Mouse (Mus musculus): ENCODE data around the gene Il12a. TPM values are rescaled to one million over a fixed set of nuclear protein-coding genes. Genes with fewer than 3 reads are reported as not detected.

Il12a gene
- polyA plus RNA-seq (2012; rRNA removed) = 3.8 and 8.0 TPM in 2 replicates

- H3K4me3 ChIP-seq (replicated peaks; ENCODE audit: extremely low read depth, low read depth, low read length) = no peak within 1 kb of the TSS
- no peak for DNase-seq
- peaks cover 2% of the 10 kb centered on the region for H3K4me1 ChIP-seq (ENCODE audit: control insufficient read depth, insufficient read depth, low read length)
- no peak for TF ChIP-seq CTCF (IDR thresholded peaks at IDR 0.05; ENCODE audit: insufficient read depth, low read length)
- WGBS = 92% methylated on average over 4 of the region's 4 CpGs
Observed at GRCm38 (mm10) chr3:68690344-68690743, at the start of gene Il12a. Gene Il12a (plus strand): TSS chr3:68690644.

GRCm38 (mm10) chr3:68642935-68643334 is 47.5 kb upstream of the Il12a start:
- DNase-seq = no peak
- H3K4me1 ChIP-seq (ENCODE audit: control insufficient read depth, insufficient read depth, low read length) = no peaks in the 10 kb centered on the region
- no peak for TF ChIP-seq CTCF (IDR thresholded peaks at IDR 0.05; ENCODE audit: insufficient read depth, low read length)
- TF ChIP-seq POLR2A (IDR thresholded peaks at IDR 0.05; ENCODE audit: borderline replicate concordance, extremely low read depth, low read depth, low read length) = no peak
- WGBS = 52% methylated on average over 7 of the region's 7 CpGs
- no peak overlapping the region for H3K4me3 ChIP-seq (replicated peaks; ENCODE audit: extremely low read depth, low read depth, low read length)

- peak; percentile 45 for TF ChIP-seq CTCF (IDR thresholded peaks at IDR 0.05; ENCODE audit: insufficient read depth, low read length)
- TF ChIP-seq POLR2A (IDR thresholded peaks at IDR 0.05; ENCODE audit: borderline replicate concordance, extremely low read depth, low read depth, low read length) = no peak
- peak; percentile 15 for DNase-seq
- 70% methylated on average over 6 of the region's 6 CpGs for WGBS
- Histone ChIP-seq H3K4me1 (ENCODE audit: control insufficient read depth, insufficient read depth, low read length) (no peaks in the 10 kb centered on the region), H3K4me3 (replicated peaks; ENCODE audit: extremely low read depth, low read depth, low read length) (no peak overlapping the region)
Observed at GRCm38 (mm10) chr3:68646387-68647130, 43.9 kb upstream of the Il12a start.

- no peak for TF ChIP-seq CTCF (IDR thresholded peaks at IDR 0.05; ENCODE audit: insufficient read depth, low read length)
- TF ChIP-seq POLR2A (IDR thresholded peaks at IDR 0.05; ENCODE audit: borderline replicate concordance, extremely low read depth, low read depth, low read length) = no peak
- WGBS = 63% methylated on average over 3 of the region's 3 CpGs
- H3K4me3 ChIP-seq (replicated peaks; ENCODE audit: extremely low read depth, low read depth, low read length) = no peak overlapping the region
- DNase-seq = no peak
- H3K4me1 ChIP-seq (ENCODE audit: control insufficient read depth, insufficient read depth, low read length) = no peaks in the 10 kb centered on the region
Observed at GRCm38 (mm10) chr3:68647282-68647681, 43.2 kb upstream of the Il12a start.

GRCm38 (mm10) chr3:68650251-68650650 is 40.2 kb upstream of the Il12a start:
- H3K4me3 ChIP-seq (replicated peaks; ENCODE audit: extremely low read depth, low read depth, low read length) = no peak overlapping the region
- H3K4me1 ChIP-seq (ENCODE audit: control insufficient read depth, insufficient read depth, low read length) = no peaks in the 10 kb centered on the region
- TF ChIP-seq CTCF (IDR thresholded peaks at IDR 0.05; ENCODE audit: insufficient read depth, low read length) (no peak), POLR2A (IDR thresholded peaks at IDR 0.05; ENCODE audit: borderline replicate concordance, extremely low read depth, low read depth, low read length) (no peak)
- 91% methylated on average over 3 of the region's 3 CpGs for WGBS
- no peak for DNase-seq

- Histone ChIP-seq H3K4me3 (replicated peaks; ENCODE audit: extremely low read depth, low read depth, low read length) (no peak overlapping the region), H3K4me1 (ENCODE audit: control insufficient read depth, insufficient read depth, low read length) (no peaks in the 10 kb centered on the region; the same call in 1 of the 2 replicates)
- TF ChIP-seq CTCF (IDR thresholded peaks at IDR 0.05; ENCODE audit: insufficient read depth, low read length) (no peak), POLR2A (IDR thresholded peaks at IDR 0.05; ENCODE audit: borderline replicate concordance, extremely low read depth, low read depth, low read length) (no peak)
- 63% methylated on average over 4 of the region's 4 CpGs for WGBS
- no peak for DNase-seq
Observed at GRCm38 (mm10) chr3:68656607-68657352, 33.7 kb upstream of the Il12a start.

DNA sequence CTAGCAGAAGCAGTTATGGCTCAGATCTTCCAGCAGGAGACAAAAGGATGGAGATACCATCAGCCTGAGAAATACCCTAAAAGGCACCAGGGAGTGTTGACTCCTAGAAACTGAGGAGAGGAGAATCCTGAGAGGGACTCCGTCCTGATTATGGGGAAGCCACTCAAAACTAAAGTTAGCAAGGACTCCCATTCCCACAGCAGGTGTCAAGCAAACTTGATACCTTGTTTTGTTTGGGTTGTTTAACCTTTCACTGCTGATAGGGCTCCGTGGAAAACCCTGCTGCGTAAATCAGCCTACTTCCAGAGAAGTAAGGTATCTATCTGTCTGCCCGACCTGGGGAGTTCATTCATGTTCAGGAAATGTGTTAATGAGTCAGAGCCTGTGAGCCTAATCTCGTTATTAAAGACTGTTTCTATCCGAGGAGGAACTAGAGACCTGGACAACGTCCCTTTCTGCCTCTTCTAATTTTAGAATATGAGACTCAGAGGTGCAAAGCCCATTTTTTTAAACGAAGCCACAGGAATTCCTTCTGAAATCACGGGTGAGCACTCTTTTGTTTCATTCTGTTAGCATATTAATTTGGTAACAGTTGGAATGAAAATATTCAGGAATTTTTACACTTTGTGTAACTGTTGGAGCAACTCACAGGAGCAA is 32.7 kb upstream of the Il12a start:
- Histone ChIP-seq H3K4me1 (ENCODE audit: control insufficient read depth, insufficient read depth, low read length) (no peaks in the 10 kb centered on the region; the same call in 1 of the 2 replicates), H3K4me3 (replicated peaks; ENCODE audit: extremely low read depth, low read depth, low read length) (no peak overlapping the region)
- WGBS = 30% methylated on average over 9 of the region's 9 CpGs
- TF ChIP-seq POLR2A (IDR thresholded peaks at IDR 0.05; ENCODE audit: borderline replicate concordance, extremely low read depth, low read depth, low read length) = no peak
- no peak for TF ChIP-seq CTCF (IDR thresholded peaks at IDR 0.05; ENCODE audit: insufficient read depth, low read length)
- no peak for DNase-seq

GRCm38 (mm10) chr3:68659996-68660395 is 30.4 kb upstream of the Il12a start:
- no peak overlapping the region for H3K4me3 ChIP-seq (replicated peaks; ENCODE audit: extremely low read depth, low read depth, low read length)
- H3K4me1 ChIP-seq (ENCODE audit: control insufficient read depth, insufficient read depth, low read length) = no peaks in the 10 kb centered on the region; the same call in 1 of the 2 replicates
- TF ChIP-seq POLR2A (IDR thresholded peaks at IDR 0.05; ENCODE audit: borderline replicate concordance, extremely low read depth, low read depth, low read length) = no peak
- no peak for TF ChIP-seq CTCF (IDR thresholded peaks at IDR 0.05; ENCODE audit: insufficient read depth, low read length)
- no peak for DNase-seq
- WGBS = 98% methylated on average over 6 of the region's 6 CpGs

GRCm38 (mm10) chr3:68660538-68660937 is 29.9 kb upstream of the Il12a start:
- no peaks in the 10 kb centered on the region; the same call in 1 of the 2 replicates for H3K4me1 ChIP-seq (ENCODE audit: control insufficient read depth, insufficient read depth, low read length)
- DNase-seq = no peak
- WGBS = 49% methylated on average over 4 of the region's 4 CpGs
- no peak overlapping the region for H3K4me3 ChIP-seq (replicated peaks; ENCODE audit: extremely low read depth, low read depth, low read length)
- TF ChIP-seq CTCF (IDR thresholded peaks at IDR 0.05; ENCODE audit: insufficient read depth, low read length) (no peak), POLR2A (IDR thresholded peaks at IDR 0.05; ENCODE audit: borderline replicate concordance, extremely low read depth, low read depth, low read length) (no peak)

Data from lung, adult 2 months (tissue).